Mouse (Mus musculus): ENCODE results near the gene Sh3bp4.
A peak's percentile ranks its signal among the peaks of the same experiment; 100 is the strongest.

Gene Sh3bp4

DNA sequence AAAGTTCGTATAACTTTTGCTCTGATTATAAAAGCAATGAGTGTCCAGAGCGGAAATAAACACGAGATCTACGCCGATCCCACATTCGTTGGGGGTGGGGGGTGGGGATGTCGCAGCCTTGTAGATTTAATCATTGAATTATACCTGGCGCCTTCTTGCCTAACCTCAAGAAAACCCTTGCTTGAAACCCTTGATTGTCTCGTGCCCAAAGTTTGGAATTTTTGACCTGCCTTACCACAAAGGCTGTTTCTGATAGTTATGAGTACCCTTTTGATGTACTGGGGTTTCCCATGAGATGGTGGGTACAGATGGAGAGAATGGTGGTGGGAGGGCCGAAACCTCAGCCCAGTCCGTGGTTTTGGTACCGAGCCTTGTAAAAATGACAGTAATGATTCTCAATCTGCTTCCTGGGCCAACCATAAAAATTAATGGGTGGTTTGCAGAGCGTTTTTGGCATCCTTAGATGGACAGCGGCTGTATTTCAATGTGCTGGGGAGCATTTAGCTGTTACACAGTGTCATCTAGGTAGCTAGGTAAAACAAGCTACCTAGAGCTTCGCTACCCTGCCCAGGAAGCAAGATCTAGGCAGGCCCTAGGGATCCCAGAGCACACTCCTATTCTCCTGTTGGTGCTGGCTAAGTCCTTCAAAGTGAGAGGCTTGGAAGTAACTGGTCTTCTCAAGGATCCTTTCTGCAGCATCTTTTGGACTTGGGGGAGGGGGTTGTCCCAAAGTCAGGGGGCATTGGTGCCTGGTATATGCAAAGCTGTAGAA lies 1.3 kb downstream of the Sh3bp4 start:
- no peak for DNase-seq

DNA sequence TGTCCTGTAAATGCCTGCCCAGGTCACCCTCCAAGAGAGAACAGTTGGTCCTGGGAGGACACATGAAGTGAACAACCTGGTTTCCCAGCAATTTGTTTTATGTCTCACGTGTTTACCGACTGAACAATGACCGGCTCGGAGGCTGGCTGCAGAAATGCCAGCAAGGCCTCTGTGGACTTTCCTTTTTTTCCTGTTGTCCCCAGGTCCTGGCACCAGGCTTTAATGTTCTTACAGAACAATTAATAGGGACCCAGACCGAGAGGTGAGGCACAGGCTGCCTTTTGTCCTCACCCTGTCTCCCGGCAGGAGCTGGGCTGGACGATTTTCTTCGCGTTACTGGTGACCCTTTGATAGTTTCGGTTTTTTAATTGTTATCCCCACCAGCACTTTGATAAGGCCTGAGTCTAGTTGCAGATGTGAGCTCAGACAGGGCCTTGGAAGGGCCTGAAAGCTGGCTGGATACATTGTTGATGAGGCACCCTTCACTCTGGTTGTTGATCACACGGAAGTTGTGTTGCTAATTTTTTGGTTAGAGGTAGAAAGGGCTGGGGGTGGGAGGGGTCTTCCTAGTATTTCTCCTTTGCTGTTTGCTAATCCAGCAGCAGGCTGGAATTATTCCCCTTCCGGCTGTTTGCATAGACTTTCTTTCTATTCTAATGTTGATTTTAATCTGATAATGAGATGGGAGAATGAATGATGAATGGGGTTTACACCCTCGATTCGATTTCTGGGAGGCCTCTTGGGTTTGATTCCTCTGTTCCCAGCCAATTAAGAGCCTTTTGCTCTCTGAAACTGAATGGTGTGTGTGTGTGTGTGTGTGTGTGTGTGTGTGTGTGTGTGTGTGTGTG lies 2.2 kb downstream of the Sh3bp4 start:
- DNase-seq = peak; percentile 41 to 51

DNA sequence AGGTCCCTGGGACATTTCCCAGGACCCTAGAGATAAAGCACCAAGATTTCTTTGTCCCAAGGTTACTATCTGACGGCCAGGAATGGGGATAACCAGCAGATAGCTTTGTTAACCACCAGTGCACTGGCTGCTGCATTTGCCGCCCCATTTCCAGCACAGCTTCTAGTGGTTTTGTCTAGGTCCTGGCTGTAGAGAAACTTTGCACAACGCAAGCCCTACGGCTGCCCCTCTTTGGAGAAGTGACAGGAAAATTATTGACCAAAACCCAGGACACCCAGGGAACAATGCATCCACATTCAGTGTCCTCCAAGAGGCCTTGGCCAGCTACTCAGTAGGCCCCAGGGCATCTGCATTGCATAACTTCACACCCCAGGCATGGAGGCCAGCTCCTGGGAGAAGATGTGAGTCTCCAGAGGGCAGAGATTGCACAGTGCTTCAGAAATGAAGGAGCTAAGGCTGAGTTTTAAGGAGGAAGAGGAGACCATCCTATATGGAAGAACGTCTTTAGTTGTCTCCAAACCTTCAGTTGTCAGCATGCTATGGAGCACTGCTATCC lies 3.2 kb downstream of the Sh3bp4 start:
- no peak for DNase-seq

DNA sequence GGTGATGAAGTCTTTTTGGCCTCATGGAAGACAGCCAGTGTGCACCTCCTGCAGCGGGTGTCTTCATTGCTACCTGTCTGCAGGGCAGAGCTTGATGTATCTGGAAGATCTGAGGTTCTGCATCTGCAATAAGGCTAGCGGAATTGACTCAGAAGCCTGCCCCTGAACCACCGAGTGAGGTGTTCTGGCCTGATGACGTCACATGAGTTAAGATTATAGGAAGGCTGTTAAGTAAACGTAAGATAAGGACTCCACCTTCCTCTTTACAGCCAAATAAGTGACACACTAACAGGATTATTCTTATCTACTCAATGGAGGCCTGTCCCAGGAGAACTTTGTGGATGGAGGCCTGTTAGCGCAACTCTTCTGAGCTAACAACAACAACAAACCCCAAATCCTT lies 4.5 kb downstream of the Sh3bp4 start:
- no peak for DNase-seq

GRCm38 (mm10) chr1:89075120-89075519 lies 4.9 kb downstream of the Sh3bp4 start:
- DNase-seq = no peak

DNA sequence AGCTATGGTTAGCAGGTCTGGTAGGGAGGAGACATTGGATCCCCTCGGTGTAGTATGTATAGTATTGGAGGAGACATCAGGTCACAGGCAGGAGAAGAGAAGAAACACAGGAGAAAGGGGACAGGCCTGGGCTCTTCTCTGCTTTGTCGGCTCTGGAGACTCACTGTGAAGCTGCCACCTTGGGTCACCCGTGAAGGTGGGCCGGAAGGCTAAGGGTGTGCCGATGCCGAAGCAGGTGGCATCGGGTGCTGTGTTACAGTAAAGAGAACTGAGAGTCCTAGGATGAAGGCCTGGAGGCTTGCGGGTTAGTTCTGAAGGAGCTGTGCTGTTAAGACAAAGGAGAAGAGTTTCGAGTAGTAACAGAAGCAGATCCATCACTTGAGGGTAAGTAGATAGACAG lies 6.6 kb downstream of the Sh3bp4 start:
- no peak for DNase-seq

- no peak for DNase-seq
Observed at GRCm38 (mm10) chr1:89078240-89078639, 8.0 kb downstream of the Sh3bp4 start.

GRCm38 (mm10) chr1:89078730-89079129 lies 8.5 kb downstream of the Sh3bp4 start:
- peak in 1 of 2 experiments; percentile 57 for DNase-seq

GRCm38 (mm10) chr1:89079239-89079638 lies 9.0 kb downstream of the Sh3bp4 start:
- DNase-seq = no peak

DNA sequence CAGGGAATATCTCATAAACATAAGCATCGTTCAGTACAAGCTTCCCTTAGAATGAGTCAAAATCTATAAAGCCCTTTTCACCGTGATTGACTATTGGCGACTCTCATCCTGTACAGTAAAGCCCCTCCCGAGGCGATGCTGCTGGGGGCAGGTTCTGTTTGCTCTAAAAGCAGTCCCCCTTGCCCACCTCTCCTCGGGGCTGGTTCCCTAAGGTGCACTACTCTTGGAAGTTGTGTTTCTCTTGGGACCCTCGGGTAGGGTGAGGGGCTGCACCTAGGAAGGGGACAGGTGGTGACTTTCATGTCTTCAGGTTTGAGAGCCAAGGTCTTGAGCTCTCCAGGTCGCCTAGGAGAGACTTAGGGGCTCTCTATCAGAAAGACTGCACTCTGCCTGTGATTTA lies 10.2 kb downstream of the Sh3bp4 start:
- no peak for DNase-seq

GRCm38 (mm10) chr1:89080795-89081194 lies 10.6 kb downstream of the Sh3bp4 start:
- no peak for DNase-seq

GRCm38 (mm10) chr1:89081371-89081770 lies 11.2 kb downstream of the Sh3bp4 start:
- DNase-seq = no peak

DNA sequence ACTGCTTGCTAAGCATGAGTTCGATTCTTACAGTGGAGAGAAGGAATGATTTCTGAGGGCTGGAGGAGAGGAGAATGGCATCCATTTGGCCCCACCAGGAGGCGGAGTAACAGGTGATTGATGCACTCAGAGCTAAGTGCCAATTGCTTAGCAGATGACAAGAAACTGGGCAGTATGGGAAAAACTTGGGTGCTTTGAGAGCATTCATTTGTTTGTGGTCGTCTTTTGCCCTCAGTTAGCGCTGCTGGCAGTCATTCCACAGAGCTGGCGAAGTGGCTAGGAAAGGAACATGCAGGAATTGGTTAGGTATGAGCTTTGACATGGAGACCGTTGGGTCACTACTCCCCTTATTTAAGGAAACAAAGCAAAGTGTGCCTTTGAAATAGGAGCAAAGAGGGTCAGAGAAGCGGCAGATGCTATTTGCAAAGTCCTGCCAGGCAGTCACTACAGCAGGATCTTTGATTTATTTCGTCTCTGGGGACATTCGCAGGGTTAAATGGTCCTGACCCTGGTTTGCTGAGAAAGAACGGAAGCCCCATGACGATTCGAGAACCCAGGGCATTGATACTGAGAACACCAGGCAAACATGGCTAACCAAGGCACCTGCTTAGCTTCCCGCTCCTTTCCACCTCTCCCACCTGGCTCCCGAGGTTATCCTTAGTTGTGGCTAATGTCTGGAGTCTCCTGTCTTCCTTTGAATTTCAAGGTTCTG lies 12.1 kb downstream of the Sh3bp4 start:
- DNase-seq = no peak

DNA sequence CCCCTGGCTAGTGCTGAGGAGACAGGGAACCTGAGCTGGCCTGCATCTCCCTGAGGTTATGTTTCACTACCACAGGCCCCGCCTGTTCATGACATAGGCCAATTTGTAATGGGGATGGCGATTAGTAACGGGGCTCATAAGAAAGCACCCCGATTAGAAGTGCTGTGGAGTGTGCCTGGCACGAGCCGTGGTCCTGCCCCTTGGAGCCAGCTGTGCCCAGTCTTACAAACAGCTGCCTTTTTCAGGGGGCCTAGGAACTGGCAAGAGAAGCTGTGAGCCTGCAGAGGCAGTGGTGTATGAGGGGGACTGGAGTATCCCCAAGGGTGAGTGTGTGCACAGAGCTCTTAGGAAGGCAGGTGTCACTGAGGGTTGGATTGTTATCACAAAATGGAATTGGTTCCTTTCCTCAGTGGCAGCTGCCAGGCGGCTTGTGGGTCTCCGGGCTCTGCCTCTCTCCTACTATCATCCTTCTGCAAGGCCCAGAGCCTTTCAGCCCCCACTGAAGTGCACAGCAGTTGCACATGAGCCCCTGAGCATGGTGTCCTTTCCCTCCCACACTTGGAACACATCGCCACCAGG lies 16.4 kb downstream of the Sh3bp4 start:
- DNase-seq = peak; percentile 0 to 2

GRCm38 (mm10) chr1:89088144-89088543 lies 17.9 kb downstream of the Sh3bp4 start:
- DNase-seq = no peak

GRCm38 (mm10) chr1:89088748-89089288 lies 18.6 kb downstream of the Sh3bp4 start:
- DNase-seq = no peak

GRCm38 (mm10) chr1:89089821-89090600 lies 19.8 kb downstream of the Sh3bp4 start:
- peak; percentile 29 to 60 for DNase-seq

DNA sequence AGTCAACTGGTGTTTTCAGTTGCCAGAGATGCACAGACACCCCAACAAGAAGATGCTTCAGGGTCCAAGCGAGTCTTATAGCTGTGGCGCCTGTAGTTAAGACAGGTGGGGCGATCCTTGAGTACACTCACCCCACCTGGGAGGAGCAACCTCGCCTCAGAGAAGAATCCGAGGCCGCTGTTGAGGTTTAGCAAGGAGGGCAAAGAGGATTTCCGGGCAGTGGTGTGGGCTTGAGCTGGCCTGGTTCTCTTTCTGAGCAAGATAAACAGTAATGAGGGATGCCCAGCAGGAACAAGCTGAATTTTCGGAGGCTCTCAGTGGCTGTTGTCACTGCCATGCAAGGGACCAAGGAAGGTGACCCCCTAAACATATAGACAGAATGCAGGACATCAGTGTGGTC lies 20.5 kb downstream of the Sh3bp4 start:
- peak in 1 of 2 experiments; percentile 53 for DNase-seq

GRCm38 (mm10) chr1:89092019-89092418 lies 21.8 kb downstream of the Sh3bp4 start:
- no peak for DNase-seq

DNA sequence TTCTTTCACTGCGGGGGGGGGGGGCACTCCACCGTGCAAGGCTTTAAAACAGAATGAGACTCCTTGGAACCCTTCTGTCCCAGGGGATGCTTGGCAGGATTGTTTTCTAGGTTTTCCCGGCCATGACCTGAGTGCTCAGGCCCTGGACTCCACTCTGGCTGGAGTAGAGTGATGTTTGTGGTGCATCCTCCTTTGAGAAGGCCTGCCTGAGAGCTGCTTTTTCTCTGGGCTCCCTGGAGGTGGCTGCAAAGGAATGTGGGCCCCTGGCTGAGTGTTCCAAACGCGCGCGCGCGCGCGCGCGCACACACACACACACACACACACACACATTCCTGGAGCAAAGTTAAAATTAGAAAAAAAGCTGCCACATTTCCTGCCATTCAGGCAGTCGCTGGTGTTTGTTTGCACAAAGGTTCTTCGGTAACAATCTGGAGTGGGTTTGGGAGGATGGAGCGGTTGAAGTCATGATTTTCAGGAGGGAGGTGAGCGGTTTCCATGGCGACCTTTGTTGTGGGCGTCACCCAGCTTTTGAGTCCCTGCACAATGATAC lies 22.3 kb downstream of the Sh3bp4 start:
- DNase-seq = peak; percentile 72 to 79

- no peak for DNase-seq
Observed at GRCm38 (mm10) chr1:89093696-89094095, 23.5 kb downstream of the Sh3bp4 start.

Measured in lung, adult 18-20 months (tissue).